Mouse (Mus musculus) lung, embryonic 14.5 days (tissue): ENCODE data around the gene Endov. TPM values are rescaled to one million over a fixed set of nuclear protein-coding genes. Genes with fewer than 3 reads are reported as not detected.

Experiments
- ATAC-seq: fragments of 200-750 bp; cut with Nextera tagmentation; 2 replicates; pipeline ENCODE4 v1.8.0; 2017; ENCODE audit warnings: mild to moderate bottlenecking, moderate TSS enrichment, moderate library complexity; ENCODE audit not compliant: insufficient read depth
- DNase-seq: peaks from one replicate; pipeline ENCODE4 v3.0.0-alpha.2; 2015
- H3K27ac ChIP-seq: fragments of 300-500 bp; sonication (generic); 2 replicates; pipeline ENCODE4 v1.5.1; 2014; ENCODE audit warnings: low read depth, mild to moderate bottlenecking, moderate library complexity
- H3K27me3 ChIP-seq: fragments of 300-500 bp; sonication (generic); 2 replicates; pipeline ENCODE4 v1.6.1; 2014; ENCODE audit warnings: low read length, control low read depth; ENCODE audit not compliant: insufficient read depth
- H3K36me3 ChIP-seq: fragments of 300-500 bp; sonication (generic); 2 replicates; pipeline ENCODE4 v1.6.1; 2014; ENCODE audit warnings: control low read depth; ENCODE audit not compliant: insufficient read depth
- H3K4me1 ChIP-seq: fragments of 300-500 bp; sonication (generic); 2 replicates; pipeline ENCODE4 v1.6.1; 2014; ENCODE audit warnings: antibody characterized with exemption, control low read depth; ENCODE audit not compliant: insufficient read depth
- H3K4me2 ChIP-seq: fragments of 300-500 bp; sonication (generic); 2 replicates; pipeline ENCODE4 v1.6.1; 2014; ENCODE audit warnings: mild to moderate bottlenecking
- H3K4me3 ChIP-seq: fragments of 300-500 bp; sonication (generic); 2 replicates; pipeline ENCODE4 v1.5.1; 2014; ENCODE audit warnings: low read depth, low read length
- H3K9ac ChIP-seq: fragments of 300-500 bp; sonication (generic); 2 replicates; pipeline ENCODE4 v1.6.1; 2014
- H3K9me3 ChIP-seq: fragments of 300-500 bp; sonication (generic); 2 replicates; pipeline ENCODE4 v1.6.1; 2016; ENCODE audit warnings: low read depth, low read length, control low read depth
- CTCF ChIP-seq: IDR thresholded peaks from 2 replicates; pipeline ENCODE4 v1.5.1; 2016; ENCODE audit warnings: antibody characterized with exemption, low read depth
- WGBS: fragments of 180-500 bp; shearing (Covaris S2); extraction: QIAGEN DNeasy Blood & Tissue Kit; methylation state at CpG from one replicate; pipeline ENCODE4 v1.1.7; 2014; 5-methylcytosine and 5-hydroxymethylcytosine counted together
- polyA plus RNA-seq: library from polyadenylated mRNA; unstranded; fragments of >200 nt; fragmentation: Nextera tagmentation; extraction: Ambion mirVana; gene quantifications from 2 replicates; pipeline ENCODE4 v1.2.1, GENCODE M21; 2014

Gene Endov
- polyA plus RNA-seq, 1 experiment from 2014 or later, result 17.4 TPM

- TF ChIP-seq CTCF, result no peak
- Histone ChIP-seq H3K27me3 (peaks cover 19% of the 10 kb centered on the region), H3K4me3 (no peak overlapping the region), H3K9ac (no peak overlapping the region), H3K4me2 (no peak overlapping the region), H3K27ac (no peak overlapping the region), H3K9me3 (no peaks in the 10 kb centered on the region), H3K4me1 (no peaks in the 10 kb centered on the region), H3K36me3 (no peaks in the 10 kb centered on the region)
- no peak for ATAC-seq
- DNase-seq, result no peak
- WGBS, result 75% methylated on average over 9 of the region's 9 CpGs
These were observed 49.4 kb downstream of the Endov start for GRCm38 (mm10) chr11:119540560-119540959.

GRCm38 (mm10) chr11:119541082-119541481 is 49.9 kb downstream of the Endov start:
- 64% methylated on average over 9 of the region's 9 CpGs for WGBS
- DNase-seq, result no peak
- Histone ChIP-seq H3K27me3 (peaks cover 25% of the 10 kb centered on the region), H3K36me3 (no peaks in the 10 kb centered on the region), H3K9me3 (no peaks in the 10 kb centered on the region), H3K27ac (no peak overlapping the region), H3K4me1 (no peaks in the 10 kb centered on the region), H3K9ac (no peak overlapping the region), H3K4me2 (no peak overlapping the region), H3K4me3 (no peak overlapping the region)
- TF ChIP-seq CTCF, result no peak
- ATAC-seq, result no peak

- peaks cover 37% of the 10 kb centered on the region for H3K27me3 ChIP-seq
- DNase-seq, result peak; percentile 8
- TF ChIP-seq CTCF, result peak; percentile 24; the same call in 1 of the 2 replicates
These were observed 51.2 kb downstream of the Endov start for GRCm38 (mm10) chr11:119542371-119542770.

GRCm38 (mm10) chr11:119542886-119543285 is 51.7 kb downstream of the Endov start:
- 63% methylated on average over 5 of the region's 5 CpGs for WGBS
- peaks cover 43% of the 10 kb centered on the region for H3K27me3 ChIP-seq
- H3K9ac ChIP-seq, result no peak overlapping the region
- H3K36me3 ChIP-seq, result no peaks in the 10 kb centered on the region
- no peaks in the 10 kb centered on the region for H3K9me3 ChIP-seq
- no peak overlapping the region for H3K27ac ChIP-seq
- DNase-seq (no peak), ATAC-seq (no peak)
- H3K4me2 ChIP-seq, result no peak overlapping the region
- no peak for TF ChIP-seq CTCF
- no peak overlapping the region for H3K4me3 ChIP-seq
- 0 out of 2 replicates have a peak, but pooled peaks cover 4% of the 10 kb centered on the region for H3K4me1 ChIP-seq

More at GRCm38 (mm10) chr11:119542371-119542770, 51.2 kb downstream of the Endov start:
- WGBS, result 54% methylated on average over 9 of the region's 9 CpGs
- H3K4me2 ChIP-seq, result no peak overlapping the region
- no peaks in the 10 kb centered on the region for H3K9me3 ChIP-seq
- no peak for ATAC-seq
- H3K9ac ChIP-seq, result no peak overlapping the region
- H3K4me1 ChIP-seq, result 0 out of 2 replicates have a peak, but pooled peaks cover 4% of the 10 kb centered on the region
- no peaks in the 10 kb centered on the region for H3K36me3 ChIP-seq
- no peak overlapping the region for H3K27ac ChIP-seq
- no peak overlapping the region for H3K4me3 ChIP-seq

- 39% methylated on average over 16 of the region's 16 CpGs for WGBS
- Histone ChIP-seq H3K4me1 (peaks cover 8% of the 10 kb centered on the region), H3K27me3 (peaks cover 53% of the 10 kb centered on the region), H3K9me3 (no peaks in the 10 kb centered on the region), H3K9ac (no peak overlapping the region), H3K36me3 (no peaks in the 10 kb centered on the region), H3K4me2 (no peak overlapping the region), H3K27ac (no peak overlapping the region), H3K4me3 (no peak overlapping the region)
- no peak for TF ChIP-seq CTCF
- ATAC-seq (no peak), DNase-seq (no peak)
These were observed 52.8 kb downstream of the Endov start for GRCm38 (mm10) chr11:119543816-119544517.

GRCm38 (mm10) chr11:119544518-119545105 is 53.5 kb downstream of the Endov start:
- H3K27me3 ChIP-seq, result peaks cover 60% of the 10 kb centered on the region

GRCm38 (mm10) chr11:119545281-119545680 is 54.1 kb downstream of the Endov start:
- no peak for TF ChIP-seq CTCF
- no peaks in the 10 kb centered on the region for H3K9me3 ChIP-seq
- no peak overlapping the region for H3K27ac ChIP-seq
- no peak overlapping the region for H3K4me3 ChIP-seq
- no peaks in the 10 kb centered on the region for H3K36me3 ChIP-seq
- peaks cover 12% of the 10 kb centered on the region for H3K4me1 ChIP-seq
- H3K27me3 ChIP-seq, result peaks cover 67% of the 10 kb centered on the region
- ATAC-seq, result no peak
- no peak overlapping the region for H3K9ac ChIP-seq
- 40% methylated on average over 3 of the region's 3 CpGs for WGBS
- H3K4me2 ChIP-seq, result no peak overlapping the region
- no peak for DNase-seq

More at GRCm38 (mm10) chr11:119544518-119545105, 53.5 kb downstream of the Endov start:
- H3K4me3 ChIP-seq, result no peak overlapping the region
- no peak overlapping the region for H3K9ac ChIP-seq
- H3K36me3 ChIP-seq, result no peaks in the 10 kb centered on the region
- H3K9me3 ChIP-seq, result no peaks in the 10 kb centered on the region
- H3K4me2 ChIP-seq, result no peak overlapping the region
- peaks cover 10% of the 10 kb centered on the region for H3K4me1 ChIP-seq
- no peak for DNase-seq
- WGBS, result 84% methylated on average over 15 of the region's 15 CpGs
- ATAC-seq, result no peak
- no peak overlapping the region for H3K27ac ChIP-seq
- TF ChIP-seq CTCF, result no peak
